Mouse (Mus musculus): ENCODE results near the gene Rgl3.

Gene Rgl3

GRCm38 (mm10) chr9:21923490-21924098 is 65.7 kb downstream of the Rgl3 start:
- POLR2A ChIA-PET: interaction anchor here in 2 of 4 experiments (1.1 to 1.5 kb wide), 3 partner anchors 29 to 242 kb away, joined by 3 to 4 read pairs (median 4); partner anchors contain the start of gene Ldlr (in 1 of the 2)
- CTCF ChIA-PET: interaction anchor here in 1 of 4 experiments (0.6 to 1.1 kb wide), 2 partner anchors 9 to 16 kb away, joined by 3 to 4 read pairs; no protein-coding TSS in a partner anchor

- ChIA-PET POLR2A (interaction anchor here in 2 of 4 experiments (1.2 to 1.5 kb wide), 2 partner anchors 200 to 243 kb away, joined by 4 read pairs; partner anchors contain the start of gene Ldlr (in 1 of the 2)), CTCF (interaction anchor here in 1 of 4 experiments (0.6 kb wide), 1 partner anchor 15 kb away, joined by 3 read pairs; no protein-coding TSS in a partner anchor)
Measured at GRCm38 (mm10) chr9:21923036-21923435, 66.2 kb downstream of the Rgl3 start.
